Mouse (Mus musculus) midbrain, embryonic 11.5 days (tissue): Measurements from ENCODE around the gene Klf16. TPM values are rescaled to one million over a fixed set of nuclear protein-coding genes. Genes with fewer than 3 reads are reported as not detected.

Source experiments
- ATAC-seq: fragments of 200-750 bp; cut with Nextera tagmentation; 2 replicates; pipeline ENCODE4 v1.8.0; 2017; ENCODE audit warnings: moderate TSS enrichment, moderate library complexity; ENCODE audit not compliant: low FRiP score
- DNase-seq: peaks from one replicate; pipeline ENCODE4 v3.0.0; 2015; ENCODE audit warnings: low spot score; ENCODE audit errors: missing footprints
- H3K27ac ChIP-seq: fragments of 300-500 bp; sonication (generic); 2 replicates; pipeline ENCODE4 v1.5.1; 2014; ENCODE audit warnings: low read depth, low read length
- H3K27me3 ChIP-seq: fragments of 300-500 bp; sonication (generic); 2 replicates; pipeline ENCODE4 v1.6.1; 2014; ENCODE audit warnings: mild to moderate bottlenecking, low read length, moderate library complexity, mixed read lengths; ENCODE audit not compliant: control insufficient read depth, insufficient read depth
- H3K36me3 ChIP-seq: fragments of 300-500 bp; sonication (generic); 2 replicates; pipeline ENCODE4 v1.6.1; 2014; ENCODE audit warnings: mild to moderate bottlenecking, low read length, moderate library complexity, mixed read lengths; ENCODE audit not compliant: control insufficient read depth, insufficient read depth
- H3K4me1 ChIP-seq: fragments of 300-500 bp; sonication (generic); 2 replicates; pipeline ENCODE4 v1.6.1; 2014; ENCODE audit warnings: low read length; ENCODE audit not compliant: control insufficient read depth, insufficient read depth
- H3K4me2 ChIP-seq: fragments of 300-500 bp; sonication (generic); 2 replicates; pipeline ENCODE4 v1.6.1; 2014; ENCODE audit warnings: mild to moderate bottlenecking, moderate library complexity
- H3K4me3 ChIP-seq: fragments of 300-500 bp; sonication (generic); 2 replicates; pipeline ENCODE4 v1.5.1; 2014; ENCODE audit warnings: low read depth, low read length
- H3K9ac ChIP-seq: fragments of 300-500 bp; sonication (generic); 2 replicates; pipeline ENCODE4 v1.6.1; 2014; ENCODE audit warnings: low read length
- H3K9me3 ChIP-seq: fragments of 300-500 bp; sonication (generic); 2 replicates; pipeline ENCODE4 v1.6.1; 2016; ENCODE audit warnings: low read length; ENCODE audit not compliant: control insufficient read depth
- WGBS: fragments of 180-500 bp; shearing (Covaris S2); extraction: QIAGEN DNeasy Blood & Tissue Kit; methylation state at CpG from one replicate; pipeline ENCODE4 v1.1.7; 2014; 5-methylcytosine and 5-hydroxymethylcytosine counted together
- polyA plus RNA-seq: library from polyadenylated mRNA; unstranded; fragments of >200 nt; fragmentation: Nextera tagmentation; extraction: Ambion mirVana; gene quantifications from 2 replicates; pipeline ENCODE4 v1.2.1, GENCODE M21; 2014

Gene Klf16
- polyA plus RNA-seq, 1 experiment from 2014 or later: 3.1 TPM

GRCm38 (mm10) chr10:80570871-80571836 lies 6.0 kb downstream of the Klf16 start:
- ATAC-seq: peak; percentile 25; the same call in 1 of the 2 replicates

GRCm38 (mm10) chr10:80570419-80570818 lies 6.7 kb downstream of the Klf16 start:
- Histone ChIP-seq H3K9me3 (no peaks in the 10 kb centered on the region), H3K27ac (no peak overlapping the region), H3K4me3 (no peak overlapping the region), H3K4me2 (peak overlapping the region; percentile 36), H3K36me3 (0 out of 2 replicates have a peak, but pooled peaks cover 2% of the 10 kb centered on the region), H3K4me1 (peaks cover 24% of the 10 kb centered on the region), H3K27me3 (no peaks in the 10 kb centered on the region), H3K9ac (no peak overlapping the region; the same call in 1 of the 2 replicates)
- 90% methylated on average over 10 of the region's 10 CpGs for WGBS
- no peak for DNase-seq
- no peak for ATAC-seq

More at GRCm38 (mm10) chr10:80570871-80571836, 6.0 kb downstream of the Klf16 start:
- peaks cover 28% of the 10 kb centered on the region for H3K4me1 ChIP-seq
- H3K27ac ChIP-seq: no peak overlapping the region
- no peaks in the 10 kb centered on the region for H3K27me3 ChIP-seq
- no peaks in the 10 kb centered on the region for H3K9me3 ChIP-seq
- 0 out of 2 replicates have a peak, but pooled peaks cover 2% of the 10 kb centered on the region for H3K36me3 ChIP-seq
- H3K4me2 ChIP-seq: peak overlapping the region; percentile 36
- WGBS: 16% methylated on average over 30 of the region's 30 CpGs
- peak overlapping the region; percentile 48 for H3K9ac ChIP-seq
- peak overlapping the region; percentile 4; the same call in 1 of the 2 replicates for H3K4me3 ChIP-seq
- no peak for DNase-seq

GRCm38 (mm10) chr10:80569664-80570066 lies 7.5 kb downstream of the Klf16 start:
- Histone ChIP-seq H3K27me3 (no peaks in the 10 kb centered on the region), H3K4me2 (no peak overlapping the region), H3K9ac (no peak overlapping the region), H3K36me3 (0 out of 2 replicates have a peak, but pooled peaks cover 2% of the 10 kb centered on the region), H3K9me3 (no peaks in the 10 kb centered on the region), H3K4me1 (peaks cover 24% of the 10 kb centered on the region), H3K4me3 (no peak overlapping the region), H3K27ac (no peak overlapping the region)
- ATAC-seq (no peak), DNase-seq (no peak)
- 28% methylated on average over 10 of the region's 10 CpGs for WGBS

- Histone ChIP-seq H3K4me2 (no peak overlapping the region), H3K9me3 (no peaks in the 10 kb centered on the region), H3K4me1 (peaks cover 20% of the 10 kb centered on the region), H3K4me3 (no peak overlapping the region), H3K36me3 (0 out of 2 replicates have a peak, but pooled peaks cover 2% of the 10 kb centered on the region), H3K27me3 (no peaks in the 10 kb centered on the region), H3K27ac (no peak overlapping the region), H3K9ac (no peak overlapping the region)
- DNase-seq (no peak), ATAC-seq (no peak)
- 95% methylated on average over 29 of the region's 29 CpGs for WGBS
These were observed 8.2 kb downstream of the Klf16 start for GRCm38 (mm10) chr10:80568876-80569275.

GRCm38 (mm10) chr10:80566375-80567092 lies 10.6 kb downstream of the Klf16 start:
- Histone ChIP-seq H3K4me1 (peaks cover 23% of the 10 kb centered on the region), H3K9ac (peak overlapping the region; percentile 32), H3K4me2 (peak overlapping the region; percentile 25), H3K4me3 (peak overlapping the region; percentile 9), H3K36me3 (0 out of 2 replicates have a peak, but pooled peaks cover 2% of the 10 kb centered on the region), H3K27me3 (no peaks in the 10 kb centered on the region), H3K9me3 (no peaks in the 10 kb centered on the region), H3K27ac (peak overlapping the region; percentile 64)
- ATAC-seq (peak; percentile 68), DNase-seq (peak; percentile 99)
- 12% methylated on average over 17 of the region's 17 CpGs for WGBS

GRCm38 (mm10) chr10:80561116-80561944 lies 15.8 kb downstream of the Klf16 start, which contains the start of gene Rexo1:
Rexo1 (minus strand) TSS chr10:80561560.
- H3K4me2 ChIP-seq: peak within 1 kb of the TSS; percentile 84
- DNase-seq: peak; percentile 99
- no peaks in the 10 kb centered on the region for H3K36me3 ChIP-seq
- H3K9ac ChIP-seq: peak within 1 kb of the TSS; percentile 91
- H3K9me3 ChIP-seq: no peaks in the 10 kb centered on the region
- H3K27ac ChIP-seq: peak within 1 kb of the TSS; percentile 81
- H3K4me3 ChIP-seq: peak within 1 kb of the TSS; percentile 84
- ATAC-seq: peak; percentile 82
- WGBS: under 1% methylated on average over 66 of the region's 72 CpGs
- H3K4me1 ChIP-seq: peaks cover 16% of the 10 kb centered on the region
- no peaks in the 10 kb centered on the region for H3K27me3 ChIP-seq

- H3K9me3 ChIP-seq: no peaks in the 10 kb centered on the region
- 1% methylated on average over 13 of the region's 13 CpGs for WGBS
- no peaks in the 10 kb centered on the region for H3K27me3 ChIP-seq
These were observed 16.5 kb downstream of the Klf16 start for GRCm38 (mm10) chr10:80560621-80561020.

GRCm38 (mm10) chr10:80559431-80559830 lies 17.7 kb downstream of the Klf16 start:
- Histone ChIP-seq H3K9ac (no peak overlapping the region), H3K4me2 (no peak overlapping the region), H3K4me1 (peaks cover 16% of the 10 kb centered on the region), H3K4me3 (no peak overlapping the region), H3K27me3 (no peaks in the 10 kb centered on the region), H3K36me3 (no peaks in the 10 kb centered on the region), H3K9me3 (no peaks in the 10 kb centered on the region), H3K27ac (no peak overlapping the region)
- WGBS: 92% methylated on average over 7 of the region's 7 CpGs
- ATAC-seq: no peak
- DNase-seq: no peak

More at GRCm38 (mm10) chr10:80560621-80561020, 16.5 kb downstream of the Klf16 start:
- Histone ChIP-seq H3K4me3 (peak overlapping the region; percentile 84), H3K9ac (peak overlapping the region; percentile 91), H3K4me2 (peak overlapping the region; percentile 84), H3K4me1 (peaks cover 16% of the 10 kb centered on the region), H3K36me3 (no peaks in the 10 kb centered on the region), H3K27ac (no peak overlapping the region)
- ATAC-seq (no peak), DNase-seq (no peak)
